Mouse (Mus musculus) cerebellum, adult 2 months (tissue): ENCODE results near the gene Rora. TPM values are rescaled to one million over a fixed set of nuclear protein-coding genes. Genes with fewer than 3 reads are reported as not detected.

Experiments
- DNase-seq, 2 experiments: peaks; one replicate each; pipeline ENCODE4 v3.0.0; 2021
- H3K27ac ChIP-seq: fragments of 200-500 bp; 2 replicates; pipeline ENCODE4 v1.5.1; 2012; ENCODE audit warnings: low read length, control low read depth, inconsistent platforms; ENCODE audit not compliant: insufficient read depth
- H3K27me3 ChIP-seq: fragments of 200-500 bp; 2 replicates; pipeline ENCODE4 v1.6.1; 2012; ENCODE audit warnings: inconsistent platforms, mild to moderate bottlenecking, low read length, moderate library complexity; ENCODE audit not compliant: control insufficient read depth, insufficient read depth
- H3K4me1 ChIP-seq: fragments of 200-500 bp; 2 replicates; pipeline ENCODE4 v1.6.1; 2011; ENCODE audit warnings: low read length; ENCODE audit not compliant: control insufficient read depth, insufficient read depth
- H3K4me3 ChIP-seq: fragments of 200-500 bp; replicated peaks from 2 replicates; pipeline ENCODE3; 2011; ENCODE audit warnings: mild to moderate bottlenecking, low read depth, low read length, control low read depth; ENCODE audit not compliant: insufficient read depth
- CTCF ChIP-seq: fragments of 200-500 bp; IDR thresholded peaks from 2 replicates; pipeline ENCODE4 v1.5.1; 2011; ENCODE audit warnings: low read depth, mild to moderate bottlenecking, control low read depth, low read length, moderate library complexity, borderline replicate concordance; ENCODE audit not compliant: insufficient read depth
- POLR2A ChIP-seq: fragments of 200-500 bp; IDR thresholded peaks from 2 replicates; pipeline ENCODE4 v1.6.1; 2011; ENCODE audit warnings: low read length, control low read depth, borderline replicate concordance; ENCODE audit not compliant: insufficient read depth
- WGBS: fragments of 180-500 bp; shearing (Covaris S2); methylation state at CpG from one replicate; pipeline ENCODE4 v1.1.7; 2018; 5-methylcytosine and 5-hydroxymethylcytosine counted together
- polyA plus RNA-seq: library from polyadenylated mRNA; depleted of rRNA; stranded (reverse); fragments of >200 nt; gene quantifications from 2 replicates; pipeline ENCODE4 v1.2.3, GENCODE M21; 2012

The Rora gene
- polyA plus RNA-seq, 1 experiment: 58.4 TPM

GRCm38 (mm10) chr9:68883687-68884086 lies 230.1 kb downstream of the Rora start:
- Histone ChIP-seq H3K27ac (no peak overlapping the region), H3K4me3 (no peak overlapping the region), H3K4me1 (peaks cover 9% of the 10 kb centered on the region), H3K27me3 (no peaks in the 10 kb centered on the region)
- no peak for DNase-seq
- WGBS: 95% methylated on average over 8 of the region's 8 CpGs
- TF ChIP-seq POLR2A (no peak), CTCF (no peak)

GRCm38 (mm10) chr9:68884451-68885035 lies 231.0 kb downstream of the Rora start:
- Histone ChIP-seq H3K4me1 (peaks cover 9% of the 10 kb centered on the region), H3K27me3 (no peaks in the 10 kb centered on the region), H3K27ac (no peak overlapping the region), H3K4me3 (no peak overlapping the region)
- WGBS: 70% methylated on average over 9 of the region's 9 CpGs
- TF ChIP-seq CTCF: no peak
- TF ChIP-seq POLR2A: no peak
- no peak for DNase-seq

GRCm38 (mm10) chr9:68888670-68889069 lies 235.1 kb downstream of the Rora start:
- WGBS: 42% methylated on average over 8 of the region's 8 CpGs
- peaks cover 6% of the 10 kb centered on the region for H3K4me1 ChIP-seq
- H3K27me3 ChIP-seq: no peaks in the 10 kb centered on the region
- H3K27ac ChIP-seq: no peak overlapping the region
- no peak overlapping the region for H3K4me3 ChIP-seq
- DNase-seq: peak in 1 of 2 experiments; percentile 28
- TF ChIP-seq POLR2A: no peak
- no peak for TF ChIP-seq CTCF

GRCm38 (mm10) chr9:68891431-68891830 lies 237.8 kb downstream of the Rora start:
- Histone ChIP-seq H3K27me3 (no peaks in the 10 kb centered on the region), H3K4me1 (no peaks in the 10 kb centered on the region; the same call in 1 of the 2 replicates), H3K4me3 (no peak overlapping the region), H3K27ac (no peak overlapping the region)
- 88% methylated on average over 11 of the region's 11 CpGs for WGBS
- TF ChIP-seq POLR2A: no peak
- no peak for TF ChIP-seq CTCF
- DNase-seq: no peak

- H3K27ac ChIP-seq: no peak overlapping the region
- no peak for DNase-seq
- WGBS: 96% methylated on average over 4 of the region's 4 CpGs
- no peaks in the 10 kb centered on the region for H3K27me3 ChIP-seq
- H3K4me3 ChIP-seq: no peak overlapping the region
- H3K4me1 ChIP-seq: no peaks in the 10 kb centered on the region; the same call in 1 of the 2 replicates
- TF ChIP-seq POLR2A (no peak), CTCF (no peak)
Measured at GRCm38 (mm10) chr9:68892356-68892755, 238.8 kb downstream of the Rora start.

- Histone ChIP-seq H3K27ac (no peak overlapping the region), H3K4me3 (no peak overlapping the region), H3K27me3 (no peaks in the 10 kb centered on the region), H3K4me1 (no peaks in the 10 kb centered on the region; the same call in 1 of the 2 replicates)
- 93% methylated on average over 6 of the region's 6 CpGs for WGBS
- no peak for DNase-seq
- TF ChIP-seq CTCF (no peak), POLR2A (no peak)
Measured at GRCm38 (mm10) chr9:68892859-68893258, 239.3 kb downstream of the Rora start.

GRCm38 (mm10) chr9:68898286-68898685 lies 244.7 kb downstream of the Rora start:
- TF ChIP-seq CTCF: no peak
- TF ChIP-seq POLR2A: no peak
- Histone ChIP-seq H3K4me3 (no peak overlapping the region), H3K27ac (no peak overlapping the region), H3K4me1 (no peaks in the 10 kb centered on the region), H3K27me3 (no peaks in the 10 kb centered on the region)
- no peak for DNase-seq
- 68% methylated on average over 6 of the region's 6 CpGs for WGBS

- 83% methylated on average over 5 of the region's 5 CpGs for WGBS
- H3K27ac ChIP-seq: no peak overlapping the region
- no peak overlapping the region for H3K4me3 ChIP-seq
- DNase-seq: no peak
- no peaks in the 10 kb centered on the region for H3K27me3 ChIP-seq
- no peak for TF ChIP-seq POLR2A
- TF ChIP-seq CTCF: 0 out of 2 replicates have a peak, but pooled peaks have one; percentile 15
- peaks cover 4% of the 10 kb centered on the region; the same call in 1 of the 2 replicates for H3K4me1 ChIP-seq
Measured at GRCm38 (mm10) chr9:68899525-68900222, 246.1 kb downstream of the Rora start.
